Mouse (Mus musculus) bone marrow macrophage, adult 2 months (primary cell): ENCODE results near the gene Osbp2.

Experiments
- CTCF ChIP-seq: IDR thresholded peaks from 2 replicates; pipeline ENCODE4 v1.5.1; 2012; ENCODE audit warnings: low read depth, mild to moderate bottlenecking, low read length, moderate library complexity
- POLR2A ChIP-seq: IDR thresholded peaks from 2 replicates; pipeline ENCODE4 v1.6.1; 2012; ENCODE audit warnings: mild to moderate bottlenecking, low read depth, low read length, borderline replicate concordance

DNA sequence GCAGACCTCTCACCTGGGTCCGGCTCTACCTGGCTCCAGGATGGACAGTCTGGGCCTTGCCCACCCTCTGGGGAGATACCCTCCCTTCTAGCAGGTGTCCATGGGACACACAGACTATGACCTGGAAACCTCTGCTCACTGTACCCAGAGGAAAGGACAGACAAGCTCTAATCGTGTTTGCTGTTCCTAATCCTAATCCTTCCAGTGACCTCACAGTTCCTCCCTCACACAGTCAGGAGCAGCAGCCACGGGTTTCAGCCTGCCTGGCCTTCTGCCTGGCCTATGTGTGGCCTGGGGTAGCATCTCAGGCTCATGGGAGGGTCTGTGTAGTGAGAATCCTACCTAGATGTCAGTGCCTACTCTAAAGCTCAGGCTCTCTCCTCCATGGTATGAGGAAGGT lies 140.8 kb downstream of the Osbp2 start:
- no peak for TF ChIP-seq CTCF
- TF ChIP-seq POLR2A, result no peak
